Mouse (Mus musculus): ENCODE measurements at regions not wholly inside any gene's neighbourhood (a gene's known extent, or its start where the extent isn't known, plus 50 kb on each side); places are given as distances from the start of the nearest gene placed in this dataset.

DNA sequence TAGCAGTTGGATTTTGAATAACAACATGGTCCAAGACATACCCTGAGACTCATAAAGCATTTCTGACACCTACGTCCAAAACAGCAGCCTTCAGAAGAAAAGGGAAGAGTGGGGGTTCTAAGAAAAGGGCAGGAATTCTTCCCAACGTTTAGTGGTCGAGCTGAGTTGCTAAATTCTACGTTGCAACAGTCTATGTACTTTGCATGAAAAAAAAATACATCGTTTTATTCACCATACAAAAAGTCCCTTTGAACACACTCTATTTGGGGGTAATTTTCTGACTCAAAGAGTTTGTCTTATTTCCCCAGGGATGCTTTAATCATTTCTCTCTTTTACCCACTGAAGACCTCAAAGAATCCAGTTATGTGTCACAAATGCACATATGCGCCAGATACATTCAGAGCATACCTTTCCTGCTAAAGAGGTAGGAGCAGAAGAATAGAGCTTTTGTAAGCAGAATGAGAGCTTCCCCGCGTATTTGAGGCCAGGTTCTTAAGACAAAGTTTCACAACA is 89.3 kb downstream of the Mrpl39 start:
- no peak for TF ChIP-seq CTCF (IDR thresholded peaks at IDR 0.05)
- no peak for TF ChIP-seq EP300 (IDR thresholded peaks at IDR 0.05)

All from lung, postnatal 0 days (tissue).